Mouse (Mus musculus) embryonic facial prominence, embryonic 13.5 days (tissue): Measurements from ENCODE around the gene Rnf133. TPM values are rescaled to one million over a fixed set of nuclear protein-coding genes. Genes with fewer than 3 reads are reported as not detected.

ENCODE experiments used
- ATAC-seq: fragments of 200-750 bp; cut with Nextera tagmentation; 2 replicates; pipeline ENCODE4 v1.8.0; 2017; ENCODE audit warnings: low read depth; ENCODE audit not compliant: insufficient number of reproducible peaks, insufficient read depth, low FRiP score, low TSS enrichment
- H3K27ac ChIP-seq: fragments of 300-500 bp; sonication (generic); 2 replicates; pipeline ENCODE4 v1.5.1; 2015; ENCODE audit warnings: moderate library complexity, mild to moderate bottlenecking, inconsistent platforms
- H3K27me3 ChIP-seq: fragments of 300-500 bp; sonication (generic); 2 replicates; pipeline ENCODE4 v1.6.1; 2015; ENCODE audit warnings: mild to moderate bottlenecking, inconsistent platforms
- H3K36me3 ChIP-seq: fragments of 300-500 bp; sonication (generic); 2 replicates; pipeline ENCODE4 v1.6.1; 2015; ENCODE audit warnings: mild to moderate bottlenecking, inconsistent platforms
- H3K4me1 ChIP-seq: fragments of 300-500 bp; sonication (generic); 2 replicates; pipeline ENCODE4 v1.6.1; 2015; ENCODE audit warnings: inconsistent platforms
- H3K4me2 ChIP-seq: fragments of 300-500 bp; sonication (generic); 2 replicates; pipeline ENCODE4 v1.6.1; 2015; ENCODE audit warnings: moderate library complexity, mild to moderate bottlenecking, inconsistent platforms
- H3K4me3 ChIP-seq: fragments of 300-500 bp; sonication (generic); 2 replicates; pipeline ENCODE4 v1.5.1; 2015; ENCODE audit warnings: mild to moderate bottlenecking, inconsistent platforms
- H3K9ac ChIP-seq: fragments of 300-500 bp; sonication (generic); 2 replicates; pipeline ENCODE4 v1.6.1; 2015; ENCODE audit warnings: mild to moderate bottlenecking, inconsistent platforms
- H3K9me3 ChIP-seq: fragments of 300-500 bp; sonication (generic); 2 replicates; pipeline ENCODE4 v1.6.1; 2016; ENCODE audit warnings: inconsistent platforms
- WGBS: fragments of 180-500 bp; shearing (Covaris S2); methylation state at CpG from one replicate; pipeline ENCODE4 v1.1.7; 2015; ENCODE audit warnings: mixed read lengths; 5-methylcytosine and 5-hydroxymethylcytosine counted together
- polyA plus RNA-seq: library from polyadenylated mRNA; unstranded; fragments of >200 nt; fragmentation: Nextera tagmentation; extraction: Ambion mirVana; gene quantifications from 2 replicates; pipeline ENCODE4 v1.2.1, GENCODE M21; 2015

The Rnf133 gene
- not detected in 2 replicates for polyA plus RNA-seq

- H3K36me3 ChIP-seq, result no peaks in the 10 kb centered on the region
- H3K4me2 ChIP-seq, result no peak within 1 kb of the TSS
- no peaks in the 10 kb centered on the region for H3K9me3 ChIP-seq
- H3K27ac ChIP-seq, result no peak within 1 kb of the TSS
- WGBS, result 82% methylated on average over 2 of the region's 2 CpGs
- H3K4me1 ChIP-seq, result no peaks in the 10 kb centered on the region
- H3K27me3 ChIP-seq, result no peaks in the 10 kb centered on the region
- no peak within 1 kb of the TSS for H3K9ac ChIP-seq
- ATAC-seq, result no peak
- no peak within 1 kb of the TSS for H3K4me3 ChIP-seq
Observed at GRCm38 (mm10) chr6:23650205-23650604, at the start of gene Rnf133. Rnf133 (minus strand) TSS chr6:23650305.

DNA sequence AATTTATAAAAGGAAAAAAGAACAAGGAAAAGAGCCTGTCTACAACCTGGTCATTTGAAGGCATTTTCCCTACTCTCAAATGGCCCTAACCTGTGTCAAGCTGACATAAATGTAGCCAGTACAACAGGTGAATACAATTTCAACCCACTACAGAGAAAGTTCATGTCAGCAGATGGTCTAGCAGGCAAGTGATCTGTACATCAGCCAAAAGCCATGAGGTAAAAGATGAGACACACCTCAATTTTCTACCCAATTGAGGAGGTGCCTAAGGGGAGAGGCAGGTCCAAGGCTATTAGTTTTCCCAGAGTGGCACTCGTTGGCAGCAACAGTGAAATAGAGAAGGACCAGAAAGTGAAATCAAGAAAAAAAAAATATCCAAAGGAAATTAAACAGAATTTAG is 28.1 kb upstream of the Rnf133 start:
- Histone ChIP-seq H3K27ac (no peak overlapping the region), H3K36me3 (no peaks in the 10 kb centered on the region), H3K4me2 (no peak overlapping the region), H3K4me3 (no peak overlapping the region), H3K4me1 (no peaks in the 10 kb centered on the region), H3K27me3 (no peaks in the 10 kb centered on the region), H3K9ac (no peak overlapping the region), H3K9me3 (no peaks in the 10 kb centered on the region)
- WGBS, result 54% methylated on average over 1 of the region's 1 CpGs
- ATAC-seq, result no peak

GRCm38 (mm10) chr6:23655036-23655435 is 4.9 kb upstream of the Rnf133 start, which contains the start of gene Rnf148:
Rnf148 (minus strand) TSS chr6:23655136.
- Histone ChIP-seq H3K36me3 (no peaks in the 10 kb centered on the region), H3K27ac (no peak within 1 kb of the TSS), H3K4me1 (no peaks in the 10 kb centered on the region), H3K4me2 (no peak within 1 kb of the TSS), H3K4me3 (no peak within 1 kb of the TSS), H3K9me3 (no peaks in the 10 kb centered on the region), H3K9ac (no peak within 1 kb of the TSS), H3K27me3 (no peaks in the 10 kb centered on the region)
- WGBS, result 86% methylated on average over 2 of the region's 2 CpGs
- no peak for ATAC-seq

DNA sequence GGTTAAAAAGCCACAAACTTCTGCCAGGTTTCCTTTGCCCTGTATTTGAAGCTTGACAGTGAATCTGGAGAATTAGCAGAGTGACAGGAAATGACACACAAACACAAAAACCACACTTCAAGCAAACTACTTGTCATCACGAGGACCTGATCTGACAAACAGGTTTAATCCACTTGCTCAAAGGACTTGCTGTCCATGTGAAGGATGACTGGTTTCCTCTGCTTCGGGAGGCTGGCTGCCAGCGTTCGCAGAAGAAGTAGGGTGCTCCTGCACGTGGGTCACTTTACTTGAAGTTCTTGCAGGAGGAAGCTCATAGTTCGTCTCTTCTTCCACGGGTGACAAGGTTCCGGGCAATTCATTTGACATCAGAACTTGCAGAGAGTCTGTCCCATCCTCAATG is 1.4 kb downstream of the Rnf133 start:
- H3K9ac ChIP-seq, result no peak overlapping the region
- no peak overlapping the region for H3K27ac ChIP-seq
- H3K27me3 ChIP-seq, result no peaks in the 10 kb centered on the region
- no peaks in the 10 kb centered on the region for H3K9me3 ChIP-seq
- ATAC-seq, result no peak
- no peak overlapping the region for H3K4me3 ChIP-seq
- WGBS, result 81% methylated on average over 8 of the region's 8 CpGs
- no peaks in the 10 kb centered on the region for H3K36me3 ChIP-seq
- H3K4me1 ChIP-seq, result no peaks in the 10 kb centered on the region
- no peak overlapping the region for H3K4me2 ChIP-seq

- ATAC-seq, result no peak
- WGBS, result 71% methylated on average over 7 of the region's 7 CpGs
- Histone ChIP-seq H3K27ac (no peak overlapping the region), H3K36me3 (no peaks in the 10 kb centered on the region), H3K4me2 (no peak overlapping the region), H3K4me1 (no peaks in the 10 kb centered on the region), H3K9ac (no peak overlapping the region), H3K27me3 (no peaks in the 10 kb centered on the region), H3K4me3 (no peak overlapping the region), H3K9me3 (no peaks in the 10 kb centered on the region)
Observed at GRCm38 (mm10) chr6:23647627-23648247, 2.4 kb downstream of the Rnf133 start.

DNA sequence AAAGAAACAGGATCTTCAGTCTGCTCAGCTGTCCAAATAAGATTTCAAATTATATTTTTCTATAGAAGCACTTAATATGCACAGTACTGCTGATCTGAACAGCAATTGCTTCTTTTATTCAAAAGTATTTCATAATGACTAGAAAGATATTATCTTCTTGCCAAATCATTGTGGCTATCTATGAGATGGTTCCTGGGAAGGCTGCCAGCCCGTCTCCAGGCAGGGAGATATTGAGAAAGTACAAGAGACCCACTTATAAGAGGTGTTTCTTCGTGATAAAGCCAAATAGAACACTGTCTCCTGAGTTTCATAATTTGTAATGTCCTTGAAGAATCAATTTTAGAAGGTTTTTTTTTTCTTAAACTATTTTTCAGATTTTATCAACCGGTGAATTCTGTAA is 13.0 kb downstream of the Rnf133 start:
- no peaks in the 10 kb centered on the region for H3K9me3 ChIP-seq
- ATAC-seq, result no peak
- no peaks in the 10 kb centered on the region for H3K27me3 ChIP-seq
- H3K4me3 ChIP-seq, result no peak overlapping the region
- WGBS, result 71% methylated on average over 3 of the region's 3 CpGs
- no peaks in the 10 kb centered on the region for H3K36me3 ChIP-seq
- no peak overlapping the region for H3K9ac ChIP-seq
- no peaks in the 10 kb centered on the region for H3K4me1 ChIP-seq
- no peak overlapping the region for H3K4me2 ChIP-seq
- no peak overlapping the region for H3K27ac ChIP-seq

DNA sequence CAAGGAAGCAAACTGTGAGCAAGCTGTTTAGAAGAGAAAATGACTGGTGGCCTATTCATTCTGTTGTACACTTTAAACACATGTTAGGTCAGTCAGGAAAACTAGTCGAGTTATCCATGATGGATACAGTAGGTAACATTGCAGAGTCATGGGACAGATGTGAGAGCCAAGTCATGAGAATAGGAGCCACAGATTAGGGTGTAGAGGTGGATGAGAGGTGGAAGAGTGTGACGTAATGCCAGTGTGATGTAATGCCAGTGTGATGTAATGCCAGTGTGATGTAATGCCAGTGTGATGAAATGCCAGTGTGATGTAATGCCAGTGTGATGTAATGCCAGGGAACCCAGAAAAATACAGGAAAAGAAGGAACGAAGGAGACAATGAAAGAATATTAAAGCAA is 14.9 kb downstream of the Rnf133 start:
- ATAC-seq, result no peak
- no peaks in the 10 kb centered on the region for H3K9me3 ChIP-seq
- no peak overlapping the region for H3K9ac ChIP-seq
- H3K4me2 ChIP-seq, result no peak overlapping the region
- H3K36me3 ChIP-seq, result no peaks in the 10 kb centered on the region
- H3K27me3 ChIP-seq, result no peaks in the 10 kb centered on the region
- no peak overlapping the region for H3K4me3 ChIP-seq
- no peak overlapping the region for H3K27ac ChIP-seq
- WGBS, result 84% methylated on average over 3 of the region's 3 CpGs
- no peaks in the 10 kb centered on the region for H3K4me1 ChIP-seq

GRCm38 (mm10) chr6:23634016-23634415 is 16.1 kb downstream of the Rnf133 start:
- H3K27ac ChIP-seq, result no peak overlapping the region
- no peak overlapping the region for H3K9ac ChIP-seq
- H3K9me3 ChIP-seq, result no peaks in the 10 kb centered on the region
- no peaks in the 10 kb centered on the region for H3K36me3 ChIP-seq
- no peak for ATAC-seq
- no peaks in the 10 kb centered on the region for H3K4me1 ChIP-seq
- H3K4me3 ChIP-seq, result no peak overlapping the region
- WGBS, result 77% methylated on average over 9 of the region's 9 CpGs
- no peak overlapping the region for H3K4me2 ChIP-seq
- H3K27me3 ChIP-seq, result no peaks in the 10 kb centered on the region

- no peaks in the 10 kb centered on the region for H3K4me1 ChIP-seq
- H3K27me3 ChIP-seq, result no peaks in the 10 kb centered on the region
- no peak overlapping the region for H3K9ac ChIP-seq
- no peaks in the 10 kb centered on the region for H3K9me3 ChIP-seq
- no peaks in the 10 kb centered on the region for H3K36me3 ChIP-seq
- ATAC-seq, result no peak
- no peak overlapping the region for H3K4me3 ChIP-seq
- no peak overlapping the region for H3K4me2 ChIP-seq
- H3K27ac ChIP-seq, result no peak overlapping the region
- WGBS, result 53% methylated on average over 4 of the region's 4 CpGs
Observed at GRCm38 (mm10) chr6:23630465-23630864, 19.6 kb downstream of the Rnf133 start.

Other genes starting within 250 kb of the Rnf133 start
- not detected in 2 replicates for gene Rnf148, start 4.8 kb upstream of the Rnf133 start, polyA plus RNA-seq
- gene Cadps2, start 189.1 kb upstream of the Rnf133 start, polyA plus RNA-seq, result 3.5 and 4.7 TPM in 2 replicates